Mouse (Mus musculus) heart, postnatal 36 days (tissue): ENCODE data around the gene Mtmr2. TPM values are rescaled to one million over a fixed set of nuclear protein-coding genes. Genes with fewer than 3 reads are reported as not detected.
"Not testable (repeated sequence)": the region's sequence is repeated elsewhere in the genome, so short reads cannot be mapped to it uniquely, and the experiment has no call there.

Experiments used
- DNase-seq, 2 experiments: peaks; one replicate each; pipeline ENCODE4 v3.0.0; 2021 to 2022
- intact Hi-C: fragments of 180-260 bp; cut with DNase I; formaldehyde crosslinking; loops from one replicate; pipeline ENCODE4 v1.15.1; 2025
- total RNA-seq, 2 experiments: library from RNA; stranded (reverse); gene quantifications; 2 replicates each; pipeline ENCODE4 v1.2.3; 2021

The Mtmr2 gene
- total RNA-seq, result 10 to 100 TPM; 24.7 to 26.3 TPM

DNA sequence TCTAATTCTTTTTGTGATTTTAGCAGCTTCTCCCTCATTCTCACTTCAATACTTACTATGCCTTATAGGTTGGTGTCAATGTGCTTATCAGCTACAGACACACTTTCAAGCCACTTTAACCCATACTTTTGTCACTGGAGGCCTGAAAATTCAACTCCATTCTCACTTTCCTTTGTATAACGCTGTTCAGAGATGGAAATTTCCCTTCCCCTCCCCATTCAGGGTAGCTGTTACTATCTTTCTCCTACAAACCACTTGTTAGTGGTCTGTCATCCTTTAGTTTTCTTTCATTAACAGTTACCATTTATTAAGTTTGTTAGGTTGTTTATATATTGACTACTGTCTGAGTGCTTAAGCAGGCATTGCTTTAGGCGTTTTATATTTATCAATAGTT lies at the start of gene Mtmr2:
Gene Mtmr2 (plus strand): TSS at position 7 of the 394 bp plus-strand sequence.
- no peak for DNase-seq
- intact Hi-C loops, result no loop called here

DNA sequence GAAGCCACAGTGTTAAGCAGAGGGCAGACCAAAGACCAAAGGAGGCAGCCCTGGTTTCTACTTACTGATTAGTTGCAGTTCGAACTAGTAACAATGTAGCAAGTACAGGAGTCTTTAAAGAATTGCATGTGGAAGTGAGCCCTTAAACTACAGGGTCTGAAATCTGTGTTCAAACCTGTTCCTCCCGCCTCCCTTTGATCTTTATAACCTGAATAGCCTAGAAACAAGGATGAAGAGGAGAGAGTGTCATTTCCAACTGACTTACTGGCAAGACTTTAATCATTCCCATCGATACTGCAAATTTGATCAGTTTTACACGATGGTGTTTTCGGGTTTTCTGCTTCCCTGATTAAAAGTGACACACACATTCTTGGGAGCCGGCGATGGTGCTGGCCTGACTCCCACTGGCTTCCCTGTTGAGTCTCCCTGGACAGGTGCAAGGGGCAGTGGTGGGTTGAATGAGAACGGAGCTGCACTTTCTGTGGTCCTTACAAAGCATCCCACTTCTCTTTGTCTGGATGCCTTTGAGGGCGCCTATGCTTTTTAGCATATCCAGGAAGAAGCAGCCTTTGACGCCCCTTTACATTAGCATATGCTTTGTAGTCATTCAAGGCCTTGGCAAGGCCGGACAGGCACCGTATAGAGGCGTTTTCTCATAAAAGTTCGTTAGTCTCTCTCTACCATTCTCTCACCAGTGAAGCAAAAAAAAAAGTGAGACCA lies 49.0 kb upstream of the Mtmr2 start:
- no peak for DNase-seq
- intact Hi-C loops, result loop anchor here (5.0 kb wide), 1 partner anchor 402 kb away; the partner anchor contains the start of gene Maml2

- DNase-seq, result no peak
- intact Hi-C loops, result loop anchor here (5.0 kb wide), 1 partner anchor 402 kb away; the partner anchor contains the start of gene Maml2
These were observed 48.5 kb upstream of the Mtmr2 start for GRCm38 (mm10) chr9:13699781-13700116.

- intact Hi-C loops, result no loop called here
- DNase-seq, result no peak
These were observed 46.4 kb upstream of the Mtmr2 start for GRCm38 (mm10) chr9:13701773-13702172.

DNA sequence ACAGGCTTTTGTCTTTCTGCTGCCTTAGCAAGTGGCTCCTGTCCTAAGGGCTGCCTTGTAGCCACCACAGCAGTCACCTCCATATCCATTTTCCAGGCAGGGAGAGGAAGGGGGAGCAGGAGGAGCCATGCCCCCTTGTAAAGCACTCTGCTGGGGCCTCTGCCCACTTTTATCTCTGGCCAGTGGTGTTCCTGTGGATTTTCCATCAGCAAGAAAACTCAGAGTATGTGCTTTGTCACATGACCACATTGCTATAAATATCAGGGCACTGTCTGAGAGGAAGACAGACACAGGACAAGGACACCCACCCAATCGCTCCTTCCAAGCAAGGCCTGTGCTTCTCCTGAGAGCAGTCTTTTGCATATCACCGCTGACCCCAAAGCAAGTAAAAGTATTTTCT lies 45.1 kb upstream of the Mtmr2 start:
- DNase-seq, result peak in 1 of 2 experiments; percentile 33
- intact Hi-C loops, result no loop called here

- DNase-seq, result no peak
- intact Hi-C loops, result no loop called here
These were observed 43.3 kb upstream of the Mtmr2 start for GRCm38 (mm10) chr9:13704917-13705316.

- DNase-seq, result no peak
- intact Hi-C loops, result no loop called here
These were observed 41.1 kb upstream of the Mtmr2 start for GRCm38 (mm10) chr9:13707066-13707555.

- intact Hi-C loops, result no loop called here
- DNase-seq, result no peak
These were observed 38.8 kb upstream of the Mtmr2 start for GRCm38 (mm10) chr9:13709436-13709835.

GRCm38 (mm10) chr9:13715891-13716290 lies 32.3 kb upstream of the Mtmr2 start:
- intact Hi-C loops, result loop anchor here (1.0 to 5.0 kb wide), 3 partner anchors 63 to 485 kb away; partner anchors contain the start of gene Maml2
- DNase-seq, result not testable (repeated sequence)

DNA sequence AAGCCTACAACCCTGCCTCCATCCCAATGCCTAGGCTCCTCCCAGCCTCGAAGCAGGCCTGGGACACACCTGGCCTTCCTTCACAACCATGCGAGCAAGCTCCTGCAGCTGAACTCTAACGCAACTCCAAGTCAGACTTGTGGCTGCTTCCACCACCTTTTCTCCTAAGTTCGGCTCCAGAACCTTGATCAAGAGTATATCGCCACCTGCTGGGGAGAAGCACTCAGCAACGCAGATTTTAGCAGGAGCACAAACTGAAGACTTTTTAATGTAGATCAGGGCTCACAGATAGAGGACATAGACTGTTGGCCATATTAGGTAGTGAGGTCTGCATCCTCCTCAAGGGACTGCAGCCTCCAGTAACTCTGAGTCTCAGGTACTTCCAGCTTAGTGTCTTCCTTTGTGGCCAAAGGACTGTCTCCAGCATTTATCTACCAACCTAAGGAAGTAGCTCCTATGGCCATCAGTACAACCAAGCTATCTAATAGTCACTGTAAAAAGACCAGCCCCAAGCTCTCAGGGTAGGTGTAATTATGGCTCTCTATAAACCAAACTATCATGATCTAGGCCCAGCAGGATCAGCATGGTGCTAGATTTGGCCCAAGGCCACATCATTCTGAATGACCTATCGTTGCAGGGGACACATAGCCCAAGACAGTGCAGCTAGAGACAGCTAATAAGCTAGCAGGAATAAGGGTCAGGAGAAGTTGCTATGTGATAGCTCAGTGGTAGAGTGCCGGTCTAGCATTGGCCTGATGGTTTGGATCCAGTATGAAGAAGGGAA lies 31.7 kb upstream of the Mtmr2 start:
- intact Hi-C loops, result loop anchor here (1.0 to 5.0 kb wide), 3 partner anchors 63 to 485 kb away; partner anchors contain the start of gene Maml2

DNA sequence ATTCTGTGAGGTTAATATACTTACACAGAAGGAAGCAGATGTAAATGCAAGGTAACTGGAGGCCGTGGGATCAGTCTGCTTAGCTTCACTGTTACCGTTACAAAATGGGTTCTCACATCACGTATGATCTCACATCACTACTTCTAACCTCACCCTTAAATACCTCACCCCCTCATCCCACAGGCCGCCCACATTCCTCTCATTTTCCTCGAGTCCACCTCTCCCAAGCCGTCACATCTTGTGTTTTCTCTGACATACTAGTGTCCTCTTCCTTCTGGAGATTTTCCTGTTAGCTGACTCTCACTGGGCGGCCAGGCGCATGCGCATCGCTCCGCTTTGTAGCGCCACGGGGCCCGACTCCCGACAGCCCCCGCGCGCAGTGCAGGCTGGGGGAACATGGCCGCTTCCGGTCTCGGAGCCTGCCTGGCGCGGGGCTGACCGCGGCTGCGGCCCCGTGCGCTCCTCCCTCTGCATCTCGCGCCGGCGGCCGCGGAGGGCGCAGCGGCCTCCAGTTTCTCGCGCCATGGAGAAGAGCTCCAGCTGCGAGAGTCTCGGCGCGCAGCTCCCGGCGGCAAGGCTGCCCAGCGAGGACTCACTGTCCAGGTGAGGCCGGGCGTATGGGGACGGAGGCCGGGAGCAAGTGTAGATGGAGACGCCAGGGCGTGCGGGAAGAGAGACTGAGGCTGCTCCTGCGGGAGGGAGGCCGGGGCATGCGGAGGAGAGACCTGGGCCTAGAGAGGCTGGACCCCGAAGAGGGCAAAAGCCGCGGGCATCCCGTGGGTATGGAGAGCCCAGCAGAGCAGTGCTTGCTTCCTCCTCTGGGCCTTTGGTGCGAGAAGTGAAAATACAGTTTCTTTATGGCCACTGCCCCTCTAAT lies 826 bp downstream of the Mtmr2 start:
- intact Hi-C loops, result loop anchor here (1.0 kb wide), 1 partner anchor 78 kb away; the partner anchor contains the start of genes Cep57 and Fam76b
- peak; percentile 96 to 97 for DNase-seq

More for the DNA sequence above, 31.7 kb upstream of the Mtmr2 start:
- peak; percentile 77 for DNase-seq

- intact Hi-C loops, result loop anchor here (1.0 kb wide), 1 partner anchor 78 kb away; the partner anchor contains the start of genes Cep57 and Fam76b
- DNase-seq, result no peak
These were observed 1.4 kb downstream of the Mtmr2 start for GRCm38 (mm10) chr9:13749675-13749998.

- intact Hi-C loops, result no loop called here
- no peak for DNase-seq
These were observed 4.3 kb downstream of the Mtmr2 start for GRCm38 (mm10) chr9:13752543-13752942.

GRCm38 (mm10) chr9:13760430-13760829 lies 12.2 kb downstream of the Mtmr2 start:
- intact Hi-C loops, result no loop called here

GRCm38 (mm10) chr9:13765624-13766023 lies 17.4 kb downstream of the Mtmr2 start:
- DNase-seq, result no peak
- intact Hi-C loops, result no loop called here

More at GRCm38 (mm10) chr9:13760430-13760829, 12.2 kb downstream of the Mtmr2 start:
- no peak for DNase-seq

DNA sequence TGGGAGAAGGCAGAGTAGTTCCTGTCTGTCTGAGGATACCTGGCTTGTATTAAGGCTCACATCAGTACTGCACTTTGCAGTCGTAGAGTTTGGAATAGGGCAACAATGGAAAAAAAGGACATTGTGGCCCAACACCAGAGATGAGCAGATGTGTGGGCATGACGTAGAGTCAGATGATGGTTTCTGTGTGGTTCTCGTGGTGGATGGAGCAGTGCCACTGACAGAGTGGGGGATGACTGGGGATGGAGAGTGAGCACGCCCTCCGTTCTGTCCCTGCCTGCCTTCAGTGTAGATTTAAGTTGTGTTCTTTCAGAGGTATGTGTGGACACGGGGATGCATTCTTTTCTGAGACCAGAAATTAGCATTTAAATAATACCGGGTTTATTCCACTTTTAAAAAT lies 18.4 kb downstream of the Mtmr2 start:
- intact Hi-C loops, result no loop called here
- no peak for DNase-seq

GRCm38 (mm10) chr9:13774732-13775131 lies 26.5 kb downstream of the Mtmr2 start:
- intact Hi-C loops, result no loop called here
- DNase-seq, result no peak

GRCm38 (mm10) chr9:13781985-13782384 lies 33.8 kb downstream of the Mtmr2 start:
- no peak for DNase-seq
- intact Hi-C loops, result no loop called here

DNA sequence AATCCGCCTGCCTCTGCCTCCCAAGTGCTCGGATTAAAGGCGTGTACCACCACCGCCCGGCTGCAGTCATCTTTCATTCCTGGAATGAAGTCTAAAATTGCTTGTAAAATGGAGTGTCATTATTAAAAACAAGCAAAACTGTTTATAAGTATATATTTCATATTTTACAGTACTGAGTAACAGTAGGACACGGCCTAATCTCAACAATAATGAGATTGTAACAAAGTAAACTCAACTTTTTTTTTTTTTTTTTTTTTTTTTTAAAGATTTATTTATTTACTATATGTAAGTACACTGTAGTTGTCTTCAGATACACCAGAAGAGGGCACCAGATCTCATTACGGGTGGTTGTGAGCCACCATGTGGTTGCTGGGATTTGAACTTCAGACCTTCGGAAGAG lies 42.7 kb downstream of the Mtmr2 start:
- intact Hi-C loops, DNase-seq: not testable (repeated sequence)

- intact Hi-C loops, result no loop called here
- DNase-seq, result no peak
These were observed 46.1 kb downstream of the Mtmr2 start for GRCm38 (mm10) chr9:13794302-13794701.
